Mouse (Mus musculus): ENCODE data around the gene Stac2. TPM values are rescaled to one million over a fixed set of nuclear protein-coding genes. Genes with fewer than 3 reads are reported as not detected.

The Stac2 gene
- polyA plus RNA-seq, 1 experiment: 37.7 TPM

DNA sequence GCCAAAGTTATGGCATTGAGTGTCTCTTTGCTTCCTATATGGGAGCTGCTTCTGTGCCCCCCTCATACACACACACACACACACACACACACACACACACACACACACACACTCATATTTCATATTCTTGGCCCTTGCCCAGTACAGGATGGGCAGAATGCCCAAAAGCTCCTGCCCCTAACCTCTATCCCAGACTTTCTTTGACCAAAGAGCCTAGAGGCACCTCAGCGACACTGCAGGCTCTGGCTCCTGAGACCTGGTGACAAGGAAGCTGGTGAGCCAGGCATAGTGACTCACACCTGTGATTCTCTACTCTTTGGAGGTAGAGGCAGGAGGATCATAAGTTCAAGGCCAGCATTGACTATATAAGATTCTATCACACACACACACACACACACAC lies 32.6 kb downstream of the Stac2 start:
- TF ChIP-seq POLR2A (IDR thresholded peaks at IDR 0.05; ENCODE audit: borderline replicate concordance, insufficient read depth, low read length) (no peak), CTCF (IDR thresholded peaks at IDR 0.05; ENCODE audit: borderline replicate concordance, insufficient read depth, low read depth, low read length) (no peak)
- no peak for DNase-seq
- H3K27me3 ChIP-seq (ENCODE audit: control insufficient read depth, insufficient read depth, low read length): no peaks in the 10 kb centered on the region
- H3K4me3 ChIP-seq (replicated peaks; ENCODE audit: insufficient read depth, low read depth, low read length): no peak overlapping the region
- peaks cover 17% of the 10 kb centered on the region for H3K4me1 ChIP-seq (ENCODE audit: control insufficient read depth, insufficient read depth, low read length)
- H3K27ac ChIP-seq (ENCODE audit: insufficient read depth, low read length): no peak overlapping the region
- WGBS: 42% methylated on average over 1 of the region's 1 CpGs

DNA sequence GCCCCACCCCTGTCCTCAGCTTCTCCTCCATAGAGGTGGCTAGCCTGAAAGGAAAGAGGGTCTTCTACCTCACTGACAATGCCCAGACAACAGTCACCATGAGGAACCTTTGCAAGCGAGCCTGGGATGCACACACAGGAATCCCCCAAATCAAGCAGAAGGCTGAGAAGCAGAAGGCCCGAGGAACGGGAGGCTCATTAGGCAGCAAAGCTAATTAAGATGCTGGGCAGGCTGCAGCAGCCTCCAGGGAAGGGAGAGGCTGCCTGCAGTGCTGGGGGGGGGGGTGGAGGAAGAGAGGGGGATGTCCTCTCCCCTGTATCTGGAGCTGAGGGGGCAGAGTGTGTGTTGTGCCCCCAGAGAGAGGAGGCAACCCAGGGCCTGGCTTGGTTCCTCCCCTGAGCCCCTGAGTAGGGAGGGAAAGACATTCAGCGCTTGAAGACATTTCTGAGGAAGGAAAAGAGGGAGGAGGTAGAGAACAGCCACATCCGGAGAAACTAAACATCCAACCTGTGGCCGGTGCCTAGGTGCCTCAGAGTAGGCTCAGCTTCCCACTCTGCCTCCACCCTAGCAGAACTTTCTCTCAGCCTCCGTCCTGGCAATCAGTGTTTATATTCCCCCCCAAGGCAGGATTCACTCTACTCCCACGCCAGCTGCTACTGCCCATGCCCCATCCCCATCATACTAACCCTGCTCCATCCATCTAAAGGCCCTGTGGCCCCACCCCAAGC lies 33.2 kb downstream of the Stac2 start:
- TF ChIP-seq POLR2A (IDR thresholded peaks at IDR 0.05; ENCODE audit: borderline replicate concordance, insufficient read depth, low read length) (no peak), CTCF (IDR thresholded peaks at IDR 0.05; ENCODE audit: borderline replicate concordance, insufficient read depth, low read depth, low read length) (no peak)

DNA sequence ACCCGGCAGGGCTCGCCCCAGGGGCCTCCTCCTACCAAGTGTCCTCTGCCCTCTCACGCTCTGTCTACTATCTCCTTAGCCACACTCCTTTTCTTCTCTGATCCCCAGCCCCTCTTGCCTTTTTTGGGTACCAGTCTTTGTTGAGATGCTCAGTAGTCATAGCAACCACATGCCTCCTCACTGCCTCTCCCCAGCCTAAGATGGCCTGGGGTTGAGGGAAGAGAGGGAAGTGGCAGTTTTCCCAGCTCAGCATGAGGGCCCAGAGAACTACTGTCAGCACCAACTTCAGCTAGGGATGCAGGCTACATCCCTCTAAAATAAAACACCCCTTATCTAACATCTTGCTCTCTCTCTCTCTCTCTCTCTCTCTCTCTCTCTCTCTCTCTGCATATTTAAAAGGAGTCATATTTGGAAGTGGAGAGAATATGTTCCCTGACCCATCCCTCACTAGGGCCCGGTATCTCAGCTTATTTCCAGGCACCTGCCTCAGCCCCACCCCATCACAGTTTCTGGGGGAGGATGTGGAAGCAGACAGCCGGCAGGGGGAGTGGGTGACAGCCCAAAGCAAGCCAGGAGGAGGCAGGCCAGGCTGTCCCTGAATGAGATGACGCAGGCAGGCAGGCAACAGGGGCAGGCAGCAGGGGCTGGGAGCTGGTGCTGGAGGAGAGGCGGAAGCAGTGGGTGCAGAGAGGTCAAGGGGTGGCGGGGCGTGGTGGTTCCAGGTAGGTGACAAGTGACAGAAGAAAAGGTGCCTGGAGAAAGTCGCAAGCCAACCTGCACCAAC lies 34.2 kb downstream of the Stac2 start:
- H3K27ac ChIP-seq (ENCODE audit: insufficient read depth, low read length): no peak overlapping the region
- TF ChIP-seq CTCF (IDR thresholded peaks at IDR 0.05; ENCODE audit: borderline replicate concordance, insufficient read depth, low read depth, low read length) (peak; percentile 10; the same call in 1 of the 2 replicates), POLR2A (IDR thresholded peaks at IDR 0.05; ENCODE audit: borderline replicate concordance, insufficient read depth, low read length) (no peak)
- H3K4me1 ChIP-seq (ENCODE audit: control insufficient read depth, insufficient read depth, low read length): peaks cover 17% of the 10 kb centered on the region
- WGBS: 55% methylated on average over 10 of the region's 10 CpGs
- H3K27me3 ChIP-seq (ENCODE audit: control insufficient read depth, insufficient read depth, low read length): no peaks in the 10 kb centered on the region
- DNase-seq: no peak
- no peak overlapping the region for H3K4me3 ChIP-seq (replicated peaks; ENCODE audit: insufficient read depth, low read depth, low read length)

More for the DNA sequence above, 33.2 kb downstream of the Stac2 start:
- Histone ChIP-seq H3K4me3 (replicated peaks; ENCODE audit: insufficient read depth, low read depth, low read length) (no peak overlapping the region), H3K27ac (ENCODE audit: insufficient read depth, low read length) (no peak overlapping the region), H3K4me1 (ENCODE audit: control insufficient read depth, insufficient read depth, low read length) (peaks cover 17% of the 10 kb centered on the region), H3K27me3 (ENCODE audit: control insufficient read depth, insufficient read depth, low read length) (no peaks in the 10 kb centered on the region)
- WGBS: 44% methylated on average over 8 of the region's 8 CpGs
- DNase-seq: no peak

DNA sequence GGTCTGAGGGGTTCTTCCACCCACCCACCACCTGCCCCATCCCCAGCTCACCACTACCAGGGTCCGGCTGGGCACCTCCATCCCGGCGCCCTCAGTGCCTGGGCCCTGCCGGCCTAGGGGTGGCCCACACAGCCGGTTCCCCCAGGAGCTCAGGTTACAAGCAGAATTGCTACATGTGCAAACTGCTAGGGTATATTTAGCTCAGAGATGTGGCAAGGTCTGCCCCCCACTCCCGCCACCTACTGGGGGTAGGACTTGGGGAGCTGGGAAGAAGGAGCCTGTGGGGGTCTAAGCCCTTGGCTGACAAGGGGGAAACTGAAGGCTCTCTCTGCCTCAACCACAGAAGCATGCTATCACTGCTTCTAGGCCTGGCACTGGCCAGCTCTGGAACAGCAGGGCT lies 35.0 kb downstream of the Stac2 start:
- H3K27ac ChIP-seq (ENCODE audit: insufficient read depth, low read length): no peak overlapping the region
- H3K4me1 ChIP-seq (ENCODE audit: control insufficient read depth, insufficient read depth, low read length): peaks cover 17% of the 10 kb centered on the region
- DNase-seq: no peak
- no peaks in the 10 kb centered on the region for H3K27me3 ChIP-seq (ENCODE audit: control insufficient read depth, insufficient read depth, low read length)
- no peak overlapping the region for H3K4me3 ChIP-seq (replicated peaks; ENCODE audit: insufficient read depth, low read depth, low read length)
- 82% methylated on average over 6 of the region's 6 CpGs for WGBS
- TF ChIP-seq CTCF (IDR thresholded peaks at IDR 0.05; ENCODE audit: borderline replicate concordance, insufficient read depth, low read depth, low read length): no peak
- no peak for TF ChIP-seq POLR2A (IDR thresholded peaks at IDR 0.05; ENCODE audit: borderline replicate concordance, insufficient read depth, low read length)

DNA sequence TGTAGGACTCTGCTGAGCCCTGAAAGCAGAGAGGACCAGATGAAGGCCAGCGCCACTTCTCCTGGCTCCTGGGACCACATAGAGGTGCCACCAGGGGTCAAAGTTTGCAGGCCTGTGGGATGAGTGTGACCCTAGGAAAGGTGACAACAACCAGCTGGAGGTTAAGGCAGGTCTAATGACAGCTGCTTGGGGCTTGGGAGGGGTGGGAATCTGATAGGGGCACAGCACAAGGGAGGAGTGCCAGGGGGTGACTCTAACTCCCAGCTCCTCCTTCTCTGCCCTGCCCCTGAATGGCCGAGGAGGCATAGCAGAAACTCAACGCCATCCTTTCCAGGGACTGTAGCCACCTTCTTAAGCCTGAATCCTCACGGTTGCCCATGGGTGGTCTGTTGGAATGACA lies 36.4 kb downstream of the Stac2 start:
- 72% methylated on average over 4 of the region's 4 CpGs for WGBS
- H3K27me3 ChIP-seq (ENCODE audit: control insufficient read depth, insufficient read depth, low read length): no peaks in the 10 kb centered on the region
- H3K4me3 ChIP-seq (replicated peaks; ENCODE audit: insufficient read depth, low read depth, low read length): no peak overlapping the region
- DNase-seq: no peak
- peaks cover 15% of the 10 kb centered on the region for H3K4me1 ChIP-seq (ENCODE audit: control insufficient read depth, insufficient read depth, low read length)
- TF ChIP-seq CTCF (IDR thresholded peaks at IDR 0.05; ENCODE audit: borderline replicate concordance, insufficient read depth, low read depth, low read length) (no peak), POLR2A (IDR thresholded peaks at IDR 0.05; ENCODE audit: borderline replicate concordance, insufficient read depth, low read length) (no peak)
- H3K27ac ChIP-seq (ENCODE audit: insufficient read depth, low read length): no peak overlapping the region

DNA sequence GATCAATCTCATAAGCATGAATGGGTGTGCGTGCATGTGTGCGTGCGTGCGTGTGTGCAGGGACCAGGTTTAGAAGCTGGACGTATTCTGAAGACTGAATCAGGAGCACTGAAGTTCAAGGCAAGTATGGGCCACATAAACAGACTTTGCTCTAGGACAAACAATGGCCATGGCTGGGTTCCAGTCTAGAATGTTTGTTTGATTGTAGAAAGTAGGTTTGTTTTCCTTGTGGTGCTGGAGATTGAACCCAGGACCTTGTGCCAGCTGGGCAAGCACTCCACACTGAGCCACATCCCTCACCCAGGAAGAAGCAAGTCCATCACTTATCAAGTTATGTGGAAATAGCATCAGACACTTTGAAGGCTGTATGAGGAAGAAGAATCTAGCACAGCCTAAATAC lies 37.1 kb downstream of the Stac2 start:
- TF ChIP-seq CTCF (IDR thresholded peaks at IDR 0.05; ENCODE audit: borderline replicate concordance, insufficient read depth, low read depth, low read length): no peak
- WGBS: 92% methylated on average over 5 of the region's 5 CpGs

DNA sequence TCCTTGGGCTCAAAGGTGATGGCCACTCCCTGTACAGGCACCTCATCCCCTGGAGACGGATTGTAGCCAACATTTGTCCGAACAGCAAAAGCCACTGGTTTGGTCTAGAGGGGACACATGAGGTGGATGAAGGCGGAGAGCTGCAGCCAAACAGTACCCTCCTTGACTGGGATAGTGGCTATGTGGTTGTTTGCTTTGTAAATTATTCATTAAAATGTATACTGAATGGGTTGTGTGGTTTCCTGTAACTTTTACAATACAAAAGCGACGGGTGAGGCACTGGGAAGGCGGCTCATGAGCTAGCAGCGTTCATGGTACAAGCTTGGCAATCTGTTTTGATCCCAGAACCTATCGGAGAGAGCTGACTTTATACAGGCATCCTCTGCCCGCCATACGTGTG lies 40.4 kb downstream of the Stac2 start:
- DNase-seq: no peak
- H3K4me1 ChIP-seq (ENCODE audit: control insufficient read depth, insufficient read depth, low read length): no peaks in the 10 kb centered on the region
- no peak for TF ChIP-seq POLR2A (IDR thresholded peaks at IDR 0.05; ENCODE audit: borderline replicate concordance, insufficient read depth, low read length)
- TF ChIP-seq CTCF (IDR thresholded peaks at IDR 0.05; ENCODE audit: borderline replicate concordance, insufficient read depth, low read depth, low read length): no peak
- no peak overlapping the region for H3K27ac ChIP-seq (ENCODE audit: insufficient read depth, low read length)
- no peaks in the 10 kb centered on the region for H3K27me3 ChIP-seq (ENCODE audit: control insufficient read depth, insufficient read depth, low read length)
- WGBS: 89% methylated on average over 10 of the region's 10 CpGs
- H3K4me3 ChIP-seq (replicated peaks; ENCODE audit: insufficient read depth, low read depth, low read length): no peak overlapping the region

More for the DNA sequence above, 37.1 kb downstream of the Stac2 start:
- Histone ChIP-seq H3K27me3 (ENCODE audit: control insufficient read depth, insufficient read depth, low read length) (no peaks in the 10 kb centered on the region), H3K4me1 (ENCODE audit: control insufficient read depth, insufficient read depth, low read length) (peaks cover 10% of the 10 kb centered on the region), H3K4me3 (replicated peaks; ENCODE audit: insufficient read depth, low read depth, low read length) (no peak overlapping the region), H3K27ac (ENCODE audit: insufficient read depth, low read length) (no peak overlapping the region)
- DNase-seq: no peak

DNA sequence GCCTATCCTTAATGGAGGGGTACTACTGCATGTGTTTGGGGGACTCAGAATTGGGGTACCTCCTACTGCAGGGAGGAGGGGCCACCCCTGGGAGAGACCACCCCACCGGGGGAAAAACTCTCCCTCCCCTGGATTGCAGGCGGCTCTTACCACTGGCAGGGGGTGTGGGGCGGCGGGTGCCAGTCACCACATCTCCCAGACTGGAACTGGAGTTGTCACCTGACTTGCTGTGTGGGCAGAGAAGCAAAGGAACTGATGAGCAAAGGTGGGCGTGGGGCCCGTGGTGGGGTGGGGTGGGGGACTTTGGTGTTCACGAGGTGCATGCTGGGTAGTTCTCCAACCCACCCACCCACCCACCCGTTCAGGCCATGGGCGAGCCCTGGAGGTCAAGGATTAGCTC lies 41.5 kb downstream of the Stac2 start:
- Histone ChIP-seq H3K4me1 (ENCODE audit: control insufficient read depth, insufficient read depth, low read length) (no peaks in the 10 kb centered on the region), H3K27ac (ENCODE audit: insufficient read depth, low read length) (no peak overlapping the region), H3K27me3 (ENCODE audit: control insufficient read depth, insufficient read depth, low read length) (no peaks in the 10 kb centered on the region), H3K4me3 (replicated peaks; ENCODE audit: insufficient read depth, low read depth, low read length) (no peak overlapping the region)
- WGBS: 68% methylated on average over 9 of the region's 9 CpGs
- no peak for DNase-seq
- TF ChIP-seq POLR2A (IDR thresholded peaks at IDR 0.05; ENCODE audit: borderline replicate concordance, insufficient read depth, low read length) (no peak), CTCF (IDR thresholded peaks at IDR 0.05; ENCODE audit: borderline replicate concordance, insufficient read depth, low read depth, low read length) (no peak)

All from cerebellum, adult 2 months (tissue).